Mouse (Mus musculus) liver, adult 2 months (tissue): Measurements from ENCODE around the gene Zfp36l2.

Source experiments
- CTCF ChIP-seq: fragments of 200-500 bp; IDR thresholded peaks from 2 replicates; pipeline ENCODE4 v1.5.1; 2011; ENCODE audit warnings: low read depth, low read length, control low read depth
- POLR2A ChIP-seq: fragments of 200-500 bp; IDR thresholded peaks from 2 replicates; pipeline ENCODE4 v1.6.1; 2011; ENCODE audit warnings: low read length, control low read depth; ENCODE audit not compliant: insufficient read depth; ENCODE audit errors: extremely low read depth

DNA sequence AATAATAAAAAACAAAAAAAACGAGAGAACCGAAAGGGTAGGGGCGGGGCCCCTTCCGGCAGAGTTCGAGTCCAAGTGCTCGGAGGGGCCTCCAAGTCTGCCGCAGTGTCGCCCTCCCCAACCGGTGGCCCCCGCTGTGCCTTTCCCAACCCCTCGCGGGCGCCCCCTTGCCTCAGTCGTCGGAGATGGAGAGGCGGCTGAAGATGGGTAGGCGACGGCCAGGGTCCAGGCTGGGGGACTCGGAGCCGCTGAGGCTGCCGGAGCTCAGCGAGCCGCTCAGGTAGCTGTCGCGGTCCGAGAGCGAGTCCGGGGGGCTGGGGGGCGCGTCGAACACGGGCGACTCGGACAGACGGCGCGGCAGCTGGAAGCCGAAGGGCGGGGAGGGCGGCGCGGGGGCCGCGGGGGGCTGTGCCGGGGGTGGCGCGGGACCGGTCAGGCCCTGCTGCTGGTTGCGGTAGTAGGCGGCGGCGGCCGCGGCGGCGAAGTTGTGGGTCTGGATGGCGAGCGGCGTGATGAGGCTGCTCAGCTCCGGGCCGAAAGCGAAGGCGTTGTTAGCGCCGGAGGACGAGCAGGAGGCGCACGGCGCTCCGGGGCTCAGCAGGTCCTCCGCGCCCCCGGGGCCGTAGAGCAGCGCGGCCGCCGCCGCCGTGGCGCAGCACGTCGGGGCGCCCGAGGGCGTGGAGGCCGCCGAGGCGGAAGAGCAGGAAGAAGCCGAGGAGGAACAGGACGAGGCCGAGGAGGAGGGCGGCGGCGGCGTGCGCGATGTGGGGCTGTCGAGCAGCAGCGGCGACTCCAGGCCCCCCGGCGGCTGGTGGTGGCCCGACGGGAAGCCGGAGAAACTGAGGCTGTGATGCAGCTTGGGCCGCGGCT is 1.9 kb downstream of the Zfp36l2 start:
- peak; percentile 15; the same call in 1 of the 2 replicates for TF ChIP-seq CTCF
- 0 out of 2 replicates have a peak, but pooled peaks have one; percentile 7 for TF ChIP-seq POLR2A
